ENCODE assay signal across 27 mouse cellular contexts in the genomic region with DNA sequence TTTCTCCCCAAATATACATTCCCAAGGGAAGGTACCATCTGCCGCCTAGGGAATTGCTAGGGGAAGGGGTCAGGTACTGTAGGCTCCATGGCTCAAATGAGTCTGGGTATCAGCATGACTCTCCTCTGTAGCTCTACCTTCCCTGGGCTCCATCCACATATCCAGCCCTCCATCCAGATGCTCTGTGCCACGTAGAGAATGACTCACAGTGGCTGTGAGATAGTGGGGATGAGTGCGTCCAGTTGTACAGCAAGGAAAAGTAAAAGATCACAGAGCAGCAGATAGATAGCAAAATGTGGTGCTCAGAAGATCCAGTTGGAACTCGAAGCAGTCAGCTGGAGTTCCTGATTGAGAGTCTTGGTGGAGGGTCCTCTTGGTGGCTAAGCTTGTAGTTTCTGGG.
DNase-seq lines count a peak whose midpoint lies in the region; ATAC-seq lines count a peak whose summit lies in the region.
"Had no signal": no experiment of that assay in that cellular context is flagged by ENCODE, and none has a peak within 500 bp of the region (broad histone marks: within the 10 kb centered on the region; RNA-seq: fewer than 3 reads in every experiment).

No protein-coding gene starts in this region.

- no peaks in the 10 kb centered on the region for H3K36me3 ChIP-seq in forebrain, embryonic 11.5 days (ENCODE audit: control insufficient read depth, insufficient read depth, low read length)
- no peaks in the 10 kb centered on the region for H3K36me3 ChIP-seq in forebrain, embryonic 16.5 days (ENCODE audit: control insufficient read depth, insufficient read depth)
- H3K36me3 ChIP-seq in hindbrain, embryonic 15.5 days: no peaks in the 10 kb centered on the region
- no peaks in the 10 kb centered on the region for H3K36me3 ChIP-seq in hindbrain, embryonic 11.5 days (ENCODE audit: control insufficient read depth, insufficient read depth, low read length)
- H3K36me3 ChIP-seq: embryonic facial prominence, embryonic 12.5 days; forebrain, embryonic 15.5 days; liver, embryonic 15.5 days; neural tube, embryonic 13.5 days had no signal

- no peak overlapping the region for H3K27ac ChIP-seq in forebrain, embryonic 11.5 days (ENCODE audit: low read depth, low read length)
- H3K27ac ChIP-seq in forebrain, embryonic 16.5 days (ENCODE audit: low read length): no peak overlapping the region
- peak overlapping the region; percentile 37 for H3K27ac ChIP-seq in hindbrain, embryonic 15.5 days (replicated peaks)
- H3K27ac ChIP-seq in hindbrain, embryonic 11.5 days (ENCODE audit: low read depth, low read length): no peak overlapping the region
- H3K27ac ChIP-seq: embryonic facial prominence, embryonic 12.5 days; liver, embryonic 15.5 days had no signal

- WGBS in forebrain, embryonic 11.5 days: 81% methylated on average over 4 of the region's 4 CpGs
- 91% methylated on average over 4 of the region's 4 CpGs for WGBS in forebrain, embryonic 16.5 days
- 79% methylated on average over 4 of the region's 4 CpGs for WGBS in hindbrain, embryonic 15.5 days
- 82% methylated on average over 4 of the region's 4 CpGs for WGBS in hindbrain, embryonic 11.5 days

- H3K4me2 ChIP-seq in forebrain, embryonic 11.5 days (ENCODE audit: low read depth, low read length, severe bottlenecking): no peak overlapping the region
- no peak overlapping the region for H3K4me2 ChIP-seq in forebrain, embryonic 16.5 days (ENCODE audit: low read length)
- no peak overlapping the region for H3K4me2 ChIP-seq in hindbrain, embryonic 15.5 days
- H3K4me2 ChIP-seq in hindbrain, embryonic 11.5 days (replicated peaks; ENCODE audit: low read depth, low read length): no peak overlapping the region
- H3K4me2 ChIP-seq: embryonic facial prominence, embryonic 12.5 days; forebrain, embryonic 15.5 days; liver, embryonic 15.5 days; lung, embryonic 14.5 days; neural tube, embryonic 13.5 days had no signal

- DNase-seq in forebrain, embryonic 11.5 days (ENCODE audit: low spot score): peak; percentile 22
- DNase-seq in hindbrain, embryonic 11.5 days (ENCODE audit: low spot score): no peak
- DNase-seq in 3T3-L1 (ENCODE audit: low read depth, low spot score): peak; percentile 89
- peak; percentile 66 for DNase-seq in brain, adult 2 months (ENCODE audit: low read depth, low spot score)
- DNase-seq in kidney, postnatal 10 days: no peak
- DNase-seq: adrenal gland, adult 8-10 months; cerebellum, adult 11 months; cerebellum, adult 9-11 months; embryo, embryonic 11 days; gastrocnemius, postnatal 10 days; heart, postnatal 14 days; kidney, postnatal 25 days; liver; lung, embryonic 14.5 days; lung, postnatal 14 days; thymus, adult 2 months; thymus, postnatal 36 days had no signal

- no peaks in the 10 kb centered on the region for H3K27me3 ChIP-seq in forebrain, embryonic 11.5 days (ENCODE audit: control insufficient read depth, insufficient read depth, low read length)
- H3K27me3 ChIP-seq in forebrain, embryonic 16.5 days (replicated peaks; ENCODE audit: control insufficient read depth, insufficient read depth, low read length): no peaks in the 10 kb centered on the region
- H3K27me3 ChIP-seq in hindbrain, embryonic 15.5 days: no peaks in the 10 kb centered on the region
- H3K27me3 ChIP-seq in hindbrain, embryonic 11.5 days (ENCODE audit: control insufficient read depth, insufficient read depth, low read length): no peaks in the 10 kb centered on the region
- H3K27me3 ChIP-seq: embryonic facial prominence, embryonic 12.5 days; forebrain, embryonic 15.5 days had no signal

- no peak for ATAC-seq in forebrain, embryonic 11.5 days (replicated peaks; ENCODE audit: low FRiP score)
- no peak for ATAC-seq in forebrain, embryonic 16.5 days
- ATAC-seq in hindbrain, embryonic 15.5 days (ENCODE audit: low FRiP score, low read depth): no peak
- ATAC-seq in hindbrain, embryonic 11.5 days (ENCODE audit: low FRiP score): no peak
- no peak for ATAC-seq in megakaryocyte, adult 5-6 weeks (ENCODE audit: poor library complexity, severe bottlenecking)
- ATAC-seq: activated CD4-positive, CD25-positive, alpha-beta regulatory T cell, adult 4 months; CD4-positive, CD25-positive, alpha-beta regulatory T cell, adult 4 months; intestine, postnatal 0 days had no signal

- no peak overlapping the region for H3K4me3 ChIP-seq in forebrain, embryonic 11.5 days (ENCODE audit: low read depth, low read length)
- no peak overlapping the region for H3K4me3 ChIP-seq in forebrain, embryonic 16.5 days (replicated peaks; ENCODE audit: low read length)
- no peak overlapping the region for H3K4me3 ChIP-seq in hindbrain, embryonic 15.5 days
- no peak overlapping the region for H3K4me3 ChIP-seq in hindbrain, embryonic 11.5 days (ENCODE audit: low read depth, low read length)
- H3K4me3 ChIP-seq: embryonic facial prominence, embryonic 12.5 days; forebrain, embryonic 15.5 days; liver, embryonic 15.5 days; neural tube, embryonic 13.5 days had no signal

- H3K4me1 ChIP-seq in forebrain, embryonic 11.5 days (replicated peaks; ENCODE audit: control insufficient read depth, insufficient read depth, low read length): peaks cover 20% of the 10 kb centered on the region
- peaks cover 8% of the 10 kb centered on the region; the same call in 1 of the 2 replicates for H3K4me1 ChIP-seq in forebrain, embryonic 16.5 days (replicated peaks; ENCODE audit: control insufficient read depth, insufficient read depth, low read length)
- H3K4me1 ChIP-seq in hindbrain, embryonic 15.5 days (replicated peaks): peaks cover 24% of the 10 kb centered on the region
- H3K4me1 ChIP-seq in hindbrain, embryonic 11.5 days (replicated peaks; ENCODE audit: control insufficient read depth, insufficient read depth, low read length): peaks cover 11% of the 10 kb centered on the region
- H3K4me1 ChIP-seq: embryonic facial prominence, embryonic 12.5 days; liver, embryonic 15.5 days had no signal

- H3K9ac ChIP-seq in forebrain, embryonic 11.5 days (ENCODE audit: low read length): no peak overlapping the region
- no peak overlapping the region for H3K9ac ChIP-seq in forebrain, embryonic 16.5 days (replicated peaks; ENCODE audit: low read depth, low read length)
- H3K9ac ChIP-seq in hindbrain, embryonic 15.5 days: no peak overlapping the region
- H3K9ac ChIP-seq in hindbrain, embryonic 11.5 days (ENCODE audit: low read depth, low read length): no peak overlapping the region
- H3K9ac ChIP-seq: embryonic facial prominence, embryonic 12.5 days; forebrain, embryonic 15.5 days; liver, embryonic 15.5 days; lung, embryonic 14.5 days had no signal

- no peaks in the 10 kb centered on the region for H3K9me3 ChIP-seq in forebrain, embryonic 11.5 days (ENCODE audit: control insufficient read depth, low read length)
- no peaks in the 10 kb centered on the region for H3K9me3 ChIP-seq in forebrain, embryonic 16.5 days (ENCODE audit: control insufficient read depth, low read length)
- H3K9me3 ChIP-seq in hindbrain, embryonic 15.5 days: no peaks in the 10 kb centered on the region
- no peaks in the 10 kb centered on the region for H3K9me3 ChIP-seq in hindbrain, embryonic 11.5 days (ENCODE audit: control insufficient read depth, low read length)
- H3K9me3 ChIP-seq: embryonic facial prominence, embryonic 12.5 days; forebrain, embryonic 15.5 days; liver, embryonic 15.5 days; neural tube, embryonic 13.5 days had no signal

Comparison
In these comparisons a context has a peak if more than half of its experiments do, and no peak if none do; other contexts are left out.
1. DNase-seq: peak in forebrain, embryonic 11.5 days (single experiment), 3T3-L1 (single experiment) and brain, adult 2 months (single experiment); none in hindbrain, embryonic 11.5 days (single experiment) and kidney, postnatal 10 days (single experiment).